Mouse (Mus musculus) thymus, postnatal 0 days (tissue): ENCODE data around the gene Olfr1555-ps1. TPM values are rescaled to one million over a fixed set of nuclear protein-coding genes. Genes with fewer than 3 reads are reported as not detected.
"Not testable (repeated sequence)": the region's sequence is repeated elsewhere in the genome, so short reads cannot be mapped to it uniquely, and the experiment has no call there.

ENCODE experiments used
- DNase-seq: peaks from one replicate; pipeline ENCODE4 v3.0.0-alpha.2; 2015; ENCODE audit warnings: low spot score
- polyA plus RNA-seq: library from polyadenylated mRNA; unstranded; fragments of >200 nt; fragmentation: Nextera tagmentation; extraction: Ambion mirVana; gene quantifications from 2 replicates; pipeline ENCODE4 v1.2.1, GENCODE M21; 2015

Olfr1555-ps1 gene
- polyA plus RNA-seq = not detected in 2 replicates

GRCm38 (mm10) chr19:12170062-12170599 is at the start of gene Olfr1555-ps1:
Gene Olfr1555-ps1, minus strand, starts transcription at chr19:12170112.
- not testable (repeated sequence) for DNase-seq

GRCm38 (mm10) chr19:12200334-12200733 is 30.4 kb upstream of the Olfr1555-ps1 start, which contains the start of gene Olfr1431:
Gene Olfr1431, plus strand, starts transcription at chr19:12200634.
- DNase-seq = no peak

- not testable (repeated sequence) for DNase-seq
Measured at GRCm38 (mm10) chr19:12199076-12199475, 29.2 kb upstream of the Olfr1555-ps1 start.

GRCm38 (mm10) chr19:12175431-12175830 is 5.5 kb upstream of the Olfr1555-ps1 start:
- not testable (repeated sequence) for DNase-seq

- DNase-seq = no peak
Measured at GRCm38 (mm10) chr19:12145452-12145851, 24.5 kb downstream of the Olfr1555-ps1 start.

- DNase-seq = no peak
Measured at GRCm38 (mm10) chr19:12143356-12143755, 26.6 kb downstream of the Olfr1555-ps1 start.

GRCm38 (mm10) chr19:12134289-12134688 is 35.6 kb downstream of the Olfr1555-ps1 start:
- peak; percentile 5 for DNase-seq

- DNase-seq = no peak
Measured at GRCm38 (mm10) chr19:12123103-12123502, 46.8 kb downstream of the Olfr1555-ps1 start, which contains the start of gene Olfr76. Gene Olfr76, minus strand, starts transcription at chr19:12123203.

- DNase-seq = no peak
Measured at GRCm38 (mm10) chr19:12116464-12116863, 53.4 kb downstream of the Olfr1555-ps1 start.

GRCm38 (mm10) chr19:12115797-12116196 is 54.1 kb downstream of the Olfr1555-ps1 start, which contains the start of gene Olfr1428:
Gene Olfr1428, minus strand, starts transcription at chr19:12115897.
- DNase-seq = no peak

Other genes with a start within 250 kb of the Olfr1555-ps1 start
- 5.4 and 6.5 TPM in 2 replicates for gene Osbp, start 204.2 kb downstream of the Olfr1555-ps1 start, polyA plus RNA-seq
- not detected in 2 replicates for gene Olfr1423, start 128.8 kb downstream of the Olfr1555-ps1 start, polyA plus RNA-seq
- not detected in 2 replicates for gene Olfr1424, start 107.4 kb downstream of the Olfr1555-ps1 start, polyA plus RNA-seq
- not detected in 2 replicates for gene Olfr1425, start 92.4 kb downstream of the Olfr1555-ps1 start, polyA plus RNA-seq
- gene Olfr1426, start 78.1 kb downstream of the Olfr1555-ps1 start, polyA plus RNA-seq = not detected in 2 replicates
- gene Olfr1427, start 66.8 kb downstream of the Olfr1555-ps1 start, polyA plus RNA-seq = not detected in 2 replicates
- gene Olfr1428, start 54.2 kb downstream of the Olfr1555-ps1 start, polyA plus RNA-seq = not detected in 2 replicates
- not detected in 2 replicates for gene Olfr76, start 46.9 kb downstream of the Olfr1555-ps1 start, polyA plus RNA-seq
- gene Olfr1431, start 30.5 kb upstream of the Olfr1555-ps1 start, polyA plus RNA-seq = not detected in 2 replicates
- gene Olfr1432, start 62.5 kb upstream of the Olfr1555-ps1 start, polyA plus RNA-seq = not detected in 2 replicates
- not detected in 2 replicates for gene Olfr262, start 71.5 kb upstream of the Olfr1555-ps1 start, polyA plus RNA-seq
- not detected in 2 replicates for gene Olfr235, start 90.9 kb upstream of the Olfr1555-ps1 start, polyA plus RNA-seq
- gene Olfr1434, start 109.7 kb upstream of the Olfr1555-ps1 start, polyA plus RNA-seq = not detected in 2 replicates
- gene Olfr1436, start 129.0 kb upstream of the Olfr1555-ps1 start, polyA plus RNA-seq = not detected in 2 replicates
- not detected in 2 replicates for gene Olfr1437, start 155.0 kb upstream of the Olfr1555-ps1 start, polyA plus RNA-seq
- not detected in 2 replicates for gene Olfr1438-ps1, start 165.8 kb upstream of the Olfr1555-ps1 start, polyA plus RNA-seq
- not detected in 2 replicates for gene Olfr1440, start 217.2 kb upstream of the Olfr1555-ps1 start, polyA plus RNA-seq
- not detected in 2 replicates for gene Olfr1441, start 247.3 kb upstream of the Olfr1555-ps1 start, polyA plus RNA-seq